Mouse (Mus musculus) c-Kit-positive CD71-positive TER-119-negative erythroid progenitor cells, embryonic 14.5 days (primary cell): ENCODE results near the gene Fgfr2.

Experiments
- DNase-seq: peaks from one replicate; pipeline ENCODE4 v3.0.0-alpha.2; 2013; ENCODE audit warnings: low read depth

Fgfr2 gene

DNA sequence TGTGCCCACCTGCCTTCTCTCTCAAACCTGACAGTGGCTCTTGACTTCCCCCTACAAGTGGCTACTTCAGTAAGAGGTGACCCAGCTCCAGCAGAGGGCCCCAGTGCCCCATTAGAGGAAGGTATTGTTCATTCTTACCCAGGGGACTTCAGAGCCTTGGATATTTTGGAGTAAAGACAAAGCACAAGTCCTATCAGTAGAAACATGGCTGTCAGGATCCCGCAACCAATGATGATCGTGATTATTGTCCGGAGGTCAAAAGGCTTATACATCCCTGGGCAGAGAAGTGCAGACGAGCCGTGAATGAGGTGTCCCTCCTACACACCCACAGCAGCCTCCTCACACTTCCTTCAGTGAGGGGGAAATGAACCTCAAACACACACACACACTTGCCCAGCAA lies 1796.1 kb downstream of the Fgfr2 start:
- no peak for DNase-seq

DNA sequence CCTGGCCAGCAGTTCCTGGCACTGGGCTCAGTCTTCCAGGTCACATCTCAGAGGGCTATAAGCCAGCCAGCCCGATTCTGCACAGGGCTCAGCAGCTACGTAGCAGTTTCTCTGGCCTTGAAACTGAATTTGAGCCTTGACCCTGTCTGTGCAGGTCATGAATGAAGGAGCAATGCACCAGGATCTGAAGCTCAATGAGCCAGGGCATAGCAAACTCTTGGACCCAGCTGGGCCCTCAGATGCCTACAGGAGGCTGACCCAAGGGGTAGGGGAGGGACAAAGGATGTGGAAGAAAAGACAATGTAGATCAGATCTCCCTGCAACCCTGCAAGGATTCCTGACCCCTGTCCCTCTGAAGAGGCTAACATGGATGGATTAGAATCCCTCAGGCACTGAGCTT lies 1801.0 kb downstream of the Fgfr2 start, which contains the start of gene Cuzd1:
Gene Cuzd1, minus strand, starts transcription at position 101 of the 400 bp plus-strand sequence.
- no peak for DNase-seq

DNA sequence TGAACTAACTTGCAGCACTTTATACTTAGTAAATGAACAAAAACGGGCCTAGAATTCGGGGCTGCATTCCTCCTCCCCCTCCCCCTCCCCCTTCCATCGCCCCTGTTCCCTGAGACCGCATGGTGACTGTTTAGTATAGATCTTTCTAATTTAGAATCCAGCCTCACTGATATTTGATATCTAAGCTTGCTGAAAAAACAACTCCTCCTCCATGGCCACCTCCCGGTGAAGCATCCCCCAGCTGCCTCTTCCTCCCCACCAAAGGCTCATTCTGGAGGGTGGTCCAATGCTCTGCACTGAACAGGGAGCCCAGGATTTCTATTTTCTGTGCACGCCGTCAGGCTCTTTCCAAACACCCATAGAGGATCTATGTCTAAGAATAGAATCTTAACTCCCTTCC lies 1804.8 kb downstream of the Fgfr2 start:
- no peak for DNase-seq

DNA sequence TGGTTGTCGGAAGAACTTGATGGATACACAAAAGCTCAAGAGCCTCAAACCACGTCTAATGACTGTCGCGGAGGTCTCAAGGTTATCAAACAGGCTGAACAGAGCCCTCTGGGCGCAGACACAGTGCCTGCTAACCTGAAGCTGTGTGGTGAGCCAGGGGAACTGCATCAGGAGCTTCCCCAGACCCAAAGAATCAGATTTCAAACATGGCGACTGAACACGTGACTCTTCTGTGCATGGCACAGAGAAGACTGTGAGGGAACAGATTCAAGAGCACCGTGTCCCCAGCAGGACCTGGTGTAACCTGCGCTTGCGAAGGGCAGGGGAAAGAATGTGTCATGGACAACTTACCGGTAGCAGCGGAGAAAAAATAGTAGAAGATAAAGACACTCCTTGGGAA lies 1805.6 kb downstream of the Fgfr2 start:
- no peak for DNase-seq

DNA sequence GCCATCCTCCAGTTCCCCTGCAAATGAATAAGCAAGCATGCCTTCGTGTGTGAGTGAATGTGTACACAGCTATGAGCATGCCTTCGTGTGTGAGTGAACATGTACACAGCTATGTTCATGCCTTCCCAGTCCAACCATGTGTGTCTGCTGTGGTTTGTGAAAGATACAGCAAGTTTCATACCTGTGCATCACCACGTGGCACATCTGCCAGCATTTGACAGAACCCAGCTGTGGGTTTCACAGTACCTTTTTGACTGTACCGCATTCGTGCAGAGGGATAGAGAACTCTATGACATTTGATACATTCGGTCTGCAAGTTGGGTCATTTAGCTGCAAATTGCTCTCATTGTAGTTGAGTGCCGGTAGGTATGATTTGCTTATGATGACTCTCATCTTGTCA lies 1808.7 kb downstream of the Fgfr2 start:
- no peak for DNase-seq

DNA sequence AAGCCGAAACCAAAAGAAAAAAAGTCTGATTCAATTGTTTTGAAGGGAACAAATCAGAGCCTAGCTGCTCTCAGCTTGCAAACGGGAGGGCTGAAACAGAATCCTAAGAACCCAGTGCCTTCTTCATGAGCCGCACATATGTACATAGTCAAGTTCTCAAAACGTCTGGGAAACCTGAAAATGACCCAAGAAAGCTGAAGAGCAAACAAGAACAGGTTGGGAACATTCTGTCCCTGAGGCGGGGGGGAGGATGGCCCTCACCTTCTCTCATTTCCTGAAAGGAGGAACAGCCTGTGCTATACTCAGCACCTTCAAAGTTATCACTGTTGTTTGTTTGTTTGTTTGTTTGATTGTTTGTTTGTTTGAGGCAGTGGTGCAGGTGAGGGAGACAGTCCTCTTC lies 1816.4 kb downstream of the Fgfr2 start:
- no peak for DNase-seq

DNA sequence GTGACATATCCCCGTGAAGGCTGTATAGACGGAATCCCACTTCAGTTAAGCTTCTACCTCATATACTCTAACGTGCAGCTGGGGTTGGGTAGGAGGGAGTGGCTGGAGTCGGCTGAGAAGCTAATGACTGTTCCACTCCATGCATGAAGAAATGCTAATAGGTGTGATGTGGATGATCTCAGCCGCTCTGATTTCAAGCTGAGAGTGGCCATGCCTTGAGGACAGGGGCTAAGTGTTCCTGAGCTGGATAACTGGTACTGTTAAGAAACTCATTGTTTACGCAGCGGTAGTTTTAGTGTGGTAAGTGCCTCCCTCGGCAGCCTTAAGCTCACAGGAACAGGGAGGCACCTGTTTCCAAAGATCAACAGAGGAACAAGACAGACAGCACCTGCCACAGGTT lies 1819.8 kb downstream of the Fgfr2 start:
- no peak for DNase-seq

DNA sequence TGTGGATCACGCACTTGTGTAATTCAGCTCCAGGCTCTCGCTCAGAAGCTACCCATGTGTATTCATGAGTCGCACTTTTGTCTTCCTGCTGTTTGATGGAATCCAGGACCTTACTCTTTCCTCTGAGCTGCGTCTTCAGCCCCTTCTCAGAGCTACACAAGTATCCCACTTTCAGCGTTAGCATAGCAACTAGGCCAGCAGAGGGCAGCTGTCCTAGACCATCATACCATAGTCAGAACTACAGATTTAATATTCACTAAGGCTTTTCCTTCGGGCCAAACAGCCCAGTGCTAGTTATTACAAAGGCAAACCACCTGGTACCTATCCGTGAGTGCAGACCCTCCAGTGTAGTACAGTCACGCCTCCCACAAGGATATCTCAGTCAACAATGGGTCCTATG lies 1826.0 kb downstream of the Fgfr2 start:
- DNase-seq, result no peak

DNA sequence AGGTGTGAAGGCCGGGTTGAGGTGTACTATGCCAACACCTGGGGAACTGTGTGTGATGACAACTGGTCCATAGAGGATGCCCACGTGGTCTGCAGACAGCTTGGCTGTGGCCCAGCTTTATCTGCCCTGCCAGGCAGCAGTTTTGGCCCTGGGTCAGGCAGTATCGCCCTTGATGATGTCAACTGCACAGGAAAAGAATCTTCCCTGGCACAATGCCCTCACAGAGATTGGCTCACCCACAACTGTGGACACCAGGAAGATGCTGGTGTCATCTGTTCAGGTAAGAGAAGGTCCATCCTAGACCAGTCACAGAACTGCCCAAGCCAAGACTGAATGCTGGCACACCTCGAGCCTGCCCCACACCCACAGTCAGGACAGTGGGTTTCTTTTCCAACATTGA lies 1857.3 kb downstream of the Fgfr2 start:
- no peak for DNase-seq

DNA sequence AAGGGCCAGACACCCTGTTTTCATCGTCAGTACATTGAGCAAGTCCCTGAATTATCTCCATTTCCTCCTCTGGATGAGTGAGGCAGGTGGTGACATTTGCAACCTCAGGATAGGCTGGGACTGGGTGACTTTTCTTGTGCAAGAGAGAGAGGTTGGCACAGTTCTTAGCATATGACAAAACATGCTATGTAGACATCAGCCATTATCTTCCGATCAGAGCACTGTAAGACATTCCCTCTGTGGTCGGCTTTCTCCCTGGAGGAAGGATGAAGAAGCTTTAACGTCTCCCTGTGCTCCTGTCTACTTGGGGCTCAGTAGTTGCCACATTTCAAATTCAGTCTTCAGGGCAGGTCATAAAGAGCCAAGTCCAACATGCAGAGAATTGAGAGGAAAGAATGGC lies 1858.9 kb downstream of the Fgfr2 start:
- DNase-seq, result no peak

DNA sequence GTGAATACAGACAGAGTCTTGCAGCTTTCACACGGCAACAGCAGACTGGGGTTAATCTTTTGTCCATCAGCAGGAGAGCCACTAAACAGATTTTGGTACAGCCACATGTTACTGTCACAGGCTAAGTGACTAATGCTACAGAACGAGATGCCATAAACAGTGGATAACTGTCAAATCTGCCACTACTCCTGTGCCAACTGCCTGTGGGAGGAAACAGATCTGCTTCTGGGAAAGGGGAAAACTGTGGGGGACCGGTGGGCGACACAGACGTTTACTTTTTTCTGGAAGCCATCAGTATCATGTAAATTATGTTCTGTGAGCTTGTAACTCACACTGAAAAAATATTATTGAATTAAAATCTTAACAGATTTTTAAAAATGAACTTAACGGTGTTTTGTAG lies 1862.2 kb downstream of the Fgfr2 start:
- DNase-seq, result no peak

DNA sequence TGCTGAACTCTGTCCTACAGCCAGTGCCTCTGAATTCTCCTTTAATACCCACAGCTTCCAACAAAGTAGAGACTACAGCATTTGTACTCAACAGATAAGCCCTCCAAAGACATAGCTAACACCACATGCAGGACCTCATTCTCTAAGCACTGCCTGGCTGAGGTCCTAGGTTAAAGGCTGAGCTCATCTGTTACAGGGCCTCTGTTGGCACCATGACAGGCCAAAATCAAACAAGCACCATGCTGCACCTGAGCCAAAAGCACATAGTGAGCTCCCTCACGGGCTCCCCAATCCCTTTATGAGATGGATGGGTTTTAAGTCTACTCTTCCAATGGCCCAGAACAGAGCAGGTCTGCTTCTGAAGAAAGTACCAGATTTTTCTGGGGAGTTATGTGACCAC lies 1865.8 kb downstream of the Fgfr2 start:
- no peak for DNase-seq

DNA sequence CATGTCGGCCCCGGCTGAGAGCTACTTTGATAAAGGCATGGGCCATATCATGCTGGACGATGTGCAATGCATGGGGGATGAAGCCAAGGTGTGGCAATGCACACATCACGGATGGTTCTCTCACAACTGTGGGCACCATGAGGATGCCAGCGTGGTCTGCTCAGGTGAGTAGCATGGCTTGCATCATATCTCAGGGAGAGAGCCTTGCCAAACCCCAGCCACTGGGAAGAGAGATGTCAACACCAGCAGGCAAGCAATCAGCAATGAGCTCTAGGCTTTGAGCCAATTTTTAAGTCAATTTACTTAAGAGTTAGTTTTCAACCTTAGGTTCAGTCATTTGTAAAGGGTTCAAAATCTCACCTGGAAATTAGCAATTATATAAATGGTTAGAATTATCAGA lies 1866.3 kb downstream of the Fgfr2 start:
- DNase-seq, result no peak

DNA sequence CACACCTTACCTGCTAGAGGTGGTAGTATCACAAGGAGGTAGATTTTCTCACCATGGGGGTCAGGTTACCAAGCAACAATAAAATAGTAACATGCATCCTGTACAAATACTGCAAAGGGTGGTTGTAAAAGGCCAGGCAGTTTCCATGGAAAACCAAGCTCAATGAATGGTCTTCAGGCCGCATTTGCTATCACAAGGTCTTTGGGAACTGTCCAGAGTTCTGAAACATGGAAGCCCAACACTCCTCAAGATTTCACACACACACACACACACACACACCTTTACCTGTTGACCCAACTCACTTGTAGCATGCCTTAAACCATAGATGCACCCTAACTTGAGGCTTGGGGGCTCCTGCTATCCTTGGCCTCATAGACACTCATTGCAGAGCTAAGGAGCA lies 1878.2 kb downstream of the Fgfr2 start:
- peak; percentile 5 for DNase-seq

DNA sequence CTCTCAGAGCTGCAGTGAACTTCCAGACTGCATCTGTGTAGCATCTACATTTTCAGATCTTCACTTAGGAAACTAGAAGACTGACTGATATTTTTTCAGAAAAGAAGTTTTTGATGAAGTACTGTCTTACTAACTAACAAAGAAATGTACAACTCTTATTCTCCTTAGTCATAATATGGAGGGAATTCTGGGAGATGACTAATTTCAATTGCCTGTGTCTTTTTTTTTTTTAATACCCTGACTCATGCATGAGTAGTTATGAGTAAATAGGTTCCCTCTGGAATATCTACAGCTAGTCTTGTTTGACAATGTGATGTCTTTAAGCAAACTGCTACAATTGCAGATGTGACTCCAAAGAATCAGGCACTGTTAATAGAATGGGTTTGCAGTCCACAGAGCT lies 1887.1 kb downstream of the Fgfr2 start:
- DNase-seq, result no peak

DNA sequence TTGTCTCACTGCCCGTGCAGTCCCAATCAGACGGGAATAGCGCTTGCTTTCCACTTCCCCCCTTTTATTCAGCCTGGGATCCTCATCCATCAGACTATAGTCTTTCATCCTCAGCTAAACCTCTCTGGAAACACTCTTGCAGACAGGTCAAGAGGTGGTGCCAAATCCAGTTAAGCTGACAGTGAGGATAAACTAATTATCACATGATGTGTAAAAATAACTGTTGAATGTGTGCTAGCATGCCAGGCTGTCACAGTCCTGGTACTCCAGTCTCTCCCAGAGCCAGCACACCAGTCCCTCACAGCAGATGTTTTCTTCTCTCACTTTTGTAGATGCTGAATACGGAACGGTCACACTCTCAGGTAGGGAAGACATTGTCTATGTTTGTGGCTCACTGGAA lies 1900.1 kb downstream of the Fgfr2 start:
- DNase-seq, result no peak

DNA sequence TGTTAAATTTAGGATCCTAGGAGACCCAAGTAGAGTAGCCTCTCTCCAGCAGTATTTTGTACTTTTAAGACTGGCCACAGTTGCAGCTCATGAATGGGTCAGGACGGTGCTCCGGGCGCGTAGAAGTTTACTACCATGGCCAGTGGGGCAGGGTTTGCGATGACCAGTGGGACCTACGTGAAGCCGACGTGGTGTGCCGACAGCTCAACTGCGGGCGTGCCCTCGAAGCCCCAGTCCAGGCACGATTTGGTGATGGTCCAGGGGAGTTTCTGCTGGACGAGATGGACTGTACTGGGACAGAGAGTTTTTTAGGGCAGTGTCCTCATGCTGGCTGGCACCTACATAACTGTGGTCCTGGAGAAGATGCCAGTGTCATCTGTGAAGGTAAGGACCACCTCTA lies 1935.2 kb downstream of the Fgfr2 start:
- no peak for DNase-seq

DNA sequence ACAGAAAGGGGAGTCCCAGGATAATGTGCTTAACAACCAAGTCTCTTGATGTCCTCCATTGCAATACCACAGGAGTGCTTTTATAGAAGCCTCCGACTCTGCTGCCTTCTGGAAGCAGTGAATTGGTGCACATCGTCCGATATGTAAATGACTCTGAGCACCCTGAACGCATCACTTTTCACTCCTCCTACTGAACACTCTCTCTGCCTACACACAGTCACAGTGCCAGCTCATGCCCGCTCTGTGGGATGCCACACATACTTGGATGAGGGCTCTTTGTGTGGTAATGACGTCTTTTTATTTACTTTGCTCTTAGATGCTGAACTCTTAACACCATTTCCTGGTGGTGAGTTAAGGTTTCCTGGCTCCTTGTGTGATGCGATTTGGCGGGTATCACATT lies 1936.1 kb downstream of the Fgfr2 start:
- no peak for DNase-seq

DNA sequence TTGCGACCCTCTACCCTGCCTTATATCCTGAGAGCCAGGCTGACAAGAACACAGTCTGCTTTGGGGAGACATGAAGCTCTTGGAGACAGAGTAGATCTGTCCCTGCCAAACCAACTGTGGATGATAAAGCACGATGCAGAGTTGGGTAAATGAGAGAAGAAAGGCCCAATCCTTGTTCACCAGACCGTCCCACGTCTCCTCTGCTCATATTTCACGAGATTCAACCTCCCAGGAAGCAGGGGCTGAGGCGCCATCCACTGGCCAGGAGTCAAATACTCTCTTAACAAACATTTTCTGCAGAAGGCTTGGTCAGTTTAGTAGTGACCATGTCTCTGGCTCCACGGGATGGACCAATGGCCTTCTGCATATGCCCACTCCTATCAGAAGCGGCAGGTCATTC lies 1938.8 kb downstream of the Fgfr2 start:
- no peak for DNase-seq

DNA sequence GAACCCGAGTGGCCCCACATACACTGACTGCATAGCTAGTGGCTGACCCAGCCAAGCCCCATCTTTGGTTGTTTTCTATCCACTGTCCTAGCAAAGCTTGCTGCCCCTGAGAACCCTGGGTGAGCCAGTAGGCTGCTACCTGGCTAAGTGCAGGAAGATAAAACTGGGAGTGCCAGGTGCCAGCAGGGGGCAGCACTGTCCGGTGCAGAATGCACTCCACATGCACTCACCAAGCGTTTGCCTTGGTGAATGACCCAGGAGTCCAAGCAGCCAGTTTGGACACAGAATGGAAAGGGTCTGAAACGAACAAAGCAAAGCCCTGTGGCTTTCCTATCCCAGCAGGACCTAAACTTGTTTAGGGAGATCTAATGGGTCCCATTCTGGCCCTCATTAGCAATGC lies 1940.5 kb downstream of the Fgfr2 start:
- DNase-seq, result no peak

DNA sequence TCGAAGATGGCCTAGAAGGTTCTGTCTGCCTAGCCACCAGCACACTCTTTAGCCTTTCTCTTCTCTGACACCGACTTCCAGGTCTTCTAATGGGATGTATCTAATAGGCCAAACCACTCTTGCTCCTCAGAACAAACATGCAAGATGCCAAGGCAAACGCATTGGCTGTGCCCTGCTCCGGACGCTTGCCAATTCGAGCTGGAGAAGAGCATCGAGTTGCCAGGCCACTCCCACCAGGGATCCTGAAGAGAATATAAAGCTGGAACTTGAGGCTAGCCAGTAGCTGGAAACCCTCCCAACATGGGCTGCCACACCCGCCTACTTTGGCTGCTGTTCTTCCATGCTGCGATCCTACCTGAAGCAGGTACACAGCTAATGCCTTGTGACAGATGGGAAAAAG lies 1949.0 kb downstream of the Fgfr2 start, which contains the start of gene 5430419D17Rik:
Gene 5430419D17Rik, plus strand, starts transcription at position 282 of the 400 bp plus-strand sequence.
- DNase-seq, result no peak

DNA sequence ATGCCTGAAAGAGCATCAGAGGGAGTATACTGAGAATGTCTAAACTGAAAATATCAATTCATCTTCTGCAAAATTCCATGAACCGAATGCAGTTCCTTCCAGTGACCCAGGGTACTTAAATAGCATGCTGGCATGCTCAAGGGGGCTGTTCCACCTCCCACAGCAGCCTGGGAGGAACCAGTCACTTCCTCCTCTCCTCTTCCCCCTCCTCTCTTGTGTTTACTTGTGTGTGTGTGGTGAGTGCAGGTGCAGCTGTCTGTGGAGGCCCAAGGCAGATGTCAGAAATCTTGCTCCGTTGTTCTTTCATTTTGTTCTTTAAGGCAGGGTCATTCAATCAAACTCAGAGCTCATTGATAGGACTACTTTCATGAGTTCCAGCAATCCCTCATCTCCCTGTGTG lies 1954.1 kb downstream of the Fgfr2 start:
- DNase-seq, result no peak

DNA sequence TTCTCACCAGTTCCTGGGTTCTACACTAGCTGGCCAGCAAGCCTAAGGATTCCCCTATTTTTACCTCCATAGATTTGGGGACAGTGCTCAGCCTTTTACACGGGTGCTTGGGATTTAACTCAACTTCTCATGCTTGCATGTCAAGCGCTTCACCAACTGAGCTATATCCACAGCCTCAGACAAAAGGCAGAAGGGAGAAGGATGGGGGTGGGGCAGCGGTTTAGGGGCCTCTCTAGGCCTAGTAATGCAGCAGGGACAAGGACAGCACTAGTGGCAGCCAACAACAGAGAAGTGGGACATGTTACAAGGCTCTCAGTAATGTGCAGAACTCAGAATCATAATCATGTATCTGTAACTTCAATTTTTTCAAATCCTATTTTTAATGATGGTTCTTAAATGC lies 1955.4 kb downstream of the Fgfr2 start:
- no peak for DNase-seq

DNA sequence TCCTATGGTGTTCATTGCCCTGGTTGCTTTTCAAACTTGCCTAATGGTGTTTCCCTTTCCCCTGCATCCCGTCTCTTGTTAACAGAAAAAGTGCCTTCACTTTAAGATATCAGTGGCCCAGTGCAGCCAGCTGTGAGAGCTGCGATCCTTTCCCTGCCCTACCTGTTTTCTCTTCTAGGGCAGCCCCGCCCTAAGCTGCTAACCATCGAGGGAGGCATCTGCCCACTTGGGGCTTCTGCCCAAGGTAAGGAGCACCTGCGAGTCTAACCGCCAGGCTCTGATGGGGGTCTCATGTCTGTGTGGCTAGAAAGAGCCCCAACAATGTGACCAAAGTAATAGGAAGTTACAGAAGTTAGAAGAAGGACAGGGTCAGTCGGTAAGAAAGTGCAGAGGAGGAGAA lies 1960.9 kb downstream of the Fgfr2 start:
- no peak for DNase-seq

DNA sequence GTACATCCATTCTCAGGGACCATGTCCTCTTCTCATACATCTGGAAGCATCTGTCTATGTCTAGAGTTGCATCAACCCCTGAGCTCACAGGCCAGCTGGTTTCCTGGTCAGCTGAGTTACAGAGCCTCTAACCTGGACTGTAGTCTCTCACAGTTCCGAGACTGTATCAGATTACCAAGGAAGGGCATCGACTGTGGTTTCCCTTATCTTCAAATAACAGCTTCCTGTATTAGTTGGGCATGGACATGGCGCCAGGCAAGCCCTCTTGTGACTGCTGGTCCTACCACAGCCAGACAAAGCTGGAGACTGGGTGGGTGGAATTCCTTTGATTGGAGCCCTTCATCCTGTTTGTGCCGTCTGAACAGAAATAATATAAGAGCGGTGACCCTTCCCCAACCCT lies 1970.1 kb downstream of the Fgfr2 start:
- no peak for DNase-seq
